Mouse (Mus musculus) naive thymus-derived CD4-positive, alpha-beta T cell, adult 2 months (primary cell): ENCODE measurements at regions not wholly inside any gene's neighbourhood (a gene's known extent, or its start where the extent isn't known, plus 50 kb on each side); places are given as distances from the start of the nearest gene placed in this dataset.

Experiments
- DNase-seq: peaks from one replicate; pipeline ENCODE4 v3.0.0-alpha.2; 2011; ENCODE audit warnings: low read depth

DNA sequence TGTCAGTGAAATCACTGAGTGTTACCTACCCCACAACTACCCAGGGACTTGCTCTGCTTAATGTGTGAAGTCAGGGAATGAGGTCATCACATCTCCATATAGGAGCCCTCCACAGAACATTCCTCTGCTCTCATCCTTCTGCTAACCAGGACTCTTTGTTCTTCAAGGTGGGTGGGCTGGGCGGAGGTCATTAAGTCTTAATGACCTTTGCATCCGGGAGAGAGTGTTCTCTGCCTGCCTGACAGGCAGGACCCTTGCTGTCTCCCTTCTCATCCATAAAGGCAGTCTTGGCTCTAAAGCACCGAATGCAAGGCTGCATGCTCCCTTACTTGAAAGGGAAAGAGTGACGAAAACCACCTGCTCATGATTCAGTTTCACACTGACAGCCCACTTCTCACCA lies 1051.4 kb downstream of the Slc22a22 start:
- DNase-seq: no peak

DNA sequence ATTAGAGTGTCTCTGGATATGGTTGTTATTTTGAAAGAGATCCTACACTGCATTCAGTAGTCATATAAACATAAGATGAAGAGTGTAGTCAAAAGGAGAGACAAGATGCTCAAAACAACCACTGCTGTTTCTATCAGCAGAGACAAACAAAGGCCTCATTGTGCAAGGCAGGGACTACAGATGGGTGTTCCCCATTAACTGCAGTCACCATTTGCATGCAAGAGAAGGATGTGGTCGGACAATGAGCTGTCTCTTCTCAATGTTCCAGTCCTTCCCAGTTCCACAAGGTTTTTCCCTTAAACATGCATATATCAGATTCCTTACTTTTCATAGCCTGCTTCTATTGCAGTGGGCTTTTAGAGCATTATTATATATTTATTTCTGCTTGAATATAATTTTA lies 1056.7 kb downstream of the Slc22a22 start:
- no peak for DNase-seq

DNA sequence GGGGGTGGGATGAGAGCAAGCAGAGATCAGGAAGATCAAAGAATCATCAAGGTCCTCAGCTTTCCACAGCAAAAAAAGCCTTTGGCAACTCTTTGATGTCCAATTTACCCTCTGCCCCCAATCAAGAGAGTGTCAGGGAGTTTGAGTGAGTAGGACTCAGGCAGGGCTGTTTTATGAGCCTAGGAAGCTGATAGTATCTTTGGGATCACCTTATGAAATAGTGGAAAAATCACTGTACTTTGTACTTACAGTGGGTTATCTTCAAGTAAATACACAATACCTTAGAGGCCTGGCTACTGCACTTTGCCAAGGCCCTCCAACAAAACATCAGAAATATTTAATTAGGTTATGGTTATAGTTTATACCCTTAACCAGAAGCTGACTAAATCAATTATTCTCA lies 1085.4 kb downstream of the Slc22a22 start:
- no peak for DNase-seq

DNA sequence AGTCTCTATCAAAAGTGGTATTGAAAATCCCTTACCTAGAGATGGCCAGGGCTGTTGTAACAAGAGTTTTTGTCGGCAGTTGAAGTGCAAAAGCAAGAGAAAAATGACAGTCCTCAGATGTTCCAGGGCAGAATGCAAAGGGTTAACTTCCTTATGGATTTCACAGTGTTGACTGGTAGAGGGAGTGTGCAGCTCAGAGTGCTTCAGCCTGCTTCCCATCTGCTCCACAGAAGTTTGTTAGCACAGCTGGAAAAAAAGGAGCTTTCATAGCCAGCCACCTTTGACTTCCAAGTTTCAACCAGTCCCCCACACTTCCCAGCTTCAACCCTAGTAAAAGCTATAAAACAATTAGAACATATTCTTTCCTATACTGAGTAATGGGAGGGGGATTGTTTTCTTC lies 1098.9 kb downstream of the Slc22a22 start:
- DNase-seq: no peak

- no peak for DNase-seq
Observed at GRCm38 (mm10) chr15:56350903-56351302, 1126.5 kb downstream of the Slc22a22 start.

- DNase-seq: no peak
Observed at GRCm38 (mm10) chr15:56346111-56346510, 1131.3 kb downstream of the Slc22a22 start.

- no peak for DNase-seq
Observed at GRCm38 (mm10) chr15:56344973-56345372, 1132.5 kb downstream of the Slc22a22 start.

- no peak for DNase-seq
Observed at GRCm38 (mm10) chr15:56344304-56344932, 1133.0 kb downstream of the Slc22a22 start.

- DNase-seq: no peak
Observed at GRCm38 (mm10) chr15:56337879-56338278, 1139.5 kb downstream of the Slc22a22 start.

DNA sequence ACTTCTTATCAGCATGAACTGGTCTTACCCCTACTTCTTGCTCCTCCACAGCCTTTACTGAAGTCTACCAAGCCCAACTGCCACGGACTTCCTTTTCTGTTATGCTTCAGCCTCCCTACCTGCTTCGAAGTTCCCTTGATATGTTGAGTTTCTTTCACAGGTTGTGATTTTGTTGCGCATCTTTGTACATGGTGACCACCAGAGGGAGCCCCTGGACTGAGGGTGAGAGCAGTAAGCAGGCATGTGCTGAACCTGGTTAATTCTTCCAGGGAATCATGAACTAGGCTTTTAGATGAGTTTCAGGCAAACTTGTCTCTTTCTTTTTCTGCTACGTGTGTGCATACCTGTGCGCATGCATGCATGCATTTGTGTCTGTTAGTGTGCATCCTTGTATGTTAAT lies 1141.0 kb downstream of the Slc22a22 start:
- DNase-seq: no peak

GRCm38 (mm10) chr15:56335011-56335410 lies 1142.4 kb downstream of the Slc22a22 start:
- no peak for DNase-seq

DNA sequence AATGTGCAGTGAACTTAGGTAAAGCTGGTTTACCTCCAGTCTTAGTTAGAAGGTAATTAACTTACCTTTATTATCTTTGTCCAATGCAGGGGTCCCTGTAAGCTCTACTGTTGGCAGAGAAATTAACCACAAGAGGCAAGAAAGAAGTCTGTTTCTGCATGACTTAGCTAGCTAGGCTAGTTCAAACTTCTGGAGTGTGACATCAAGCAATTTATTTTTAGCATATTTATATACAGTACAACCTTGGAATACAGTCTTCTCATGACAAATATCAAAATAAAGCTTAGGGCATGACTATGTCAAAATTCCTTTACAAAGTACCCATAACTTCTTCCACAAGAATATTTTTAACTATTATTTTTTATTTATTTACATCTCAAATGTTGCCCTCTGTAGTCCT lies 1156.9 kb downstream of the Slc22a22 start:
- no peak for DNase-seq

DNA sequence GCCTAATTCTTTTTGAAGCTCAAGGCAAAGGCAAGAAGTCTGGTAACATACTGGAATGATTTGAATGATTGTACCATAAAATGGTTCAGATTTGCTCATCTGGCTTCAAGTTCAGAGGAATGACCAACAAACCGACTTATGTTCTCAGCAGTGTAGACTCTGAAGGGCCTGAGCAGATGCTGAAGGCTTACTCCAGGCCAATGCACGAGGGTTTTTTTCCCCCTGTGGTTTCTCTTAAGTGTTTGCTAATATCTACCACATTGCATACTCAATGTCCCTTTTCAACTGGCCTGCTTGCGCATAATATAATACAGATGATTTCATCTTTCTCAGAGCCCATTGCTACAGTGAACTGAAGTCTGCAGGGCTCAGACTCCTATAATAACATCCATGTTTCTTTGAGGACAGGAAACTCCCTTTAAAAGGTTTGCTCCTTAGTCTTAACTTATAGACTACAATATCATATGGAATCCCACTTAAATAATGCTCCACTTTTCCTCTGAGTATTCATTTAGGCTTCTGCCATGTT lies 1182.5 kb downstream of the Slc22a22 start:
- DNase-seq: no peak

- DNase-seq: no peak
Observed at GRCm38 (mm10) chr15:56278622-56279301, 1198.7 kb downstream of the Slc22a22 start.

GRCm38 (mm10) chr15:56278006-56278405 lies 1199.4 kb downstream of the Slc22a22 start:
- no peak for DNase-seq

DNA sequence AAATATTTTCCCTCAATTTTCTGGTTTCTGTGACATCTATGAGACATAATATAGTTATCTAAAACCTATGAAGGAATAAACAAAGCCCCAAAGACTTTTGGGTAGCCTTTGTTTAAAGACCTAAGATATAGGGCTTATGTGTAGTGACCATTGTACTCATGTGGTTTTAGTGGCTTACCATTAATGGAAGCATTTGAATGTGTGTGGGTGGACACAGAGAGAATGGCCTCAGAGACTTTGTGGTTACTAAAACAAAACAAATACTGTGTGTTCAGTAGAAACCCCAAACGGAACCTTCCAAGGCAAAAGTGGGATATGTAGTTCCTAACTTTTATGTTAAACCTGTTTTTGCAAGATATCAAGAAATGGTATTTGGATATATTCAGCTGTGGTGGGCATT lies 1228.7 kb downstream of the Slc22a22 start:
- DNase-seq: no peak

- no peak for DNase-seq
Observed at GRCm38 (mm10) chr15:56244004-56244735, 1233.3 kb downstream of the Slc22a22 start.

DNA sequence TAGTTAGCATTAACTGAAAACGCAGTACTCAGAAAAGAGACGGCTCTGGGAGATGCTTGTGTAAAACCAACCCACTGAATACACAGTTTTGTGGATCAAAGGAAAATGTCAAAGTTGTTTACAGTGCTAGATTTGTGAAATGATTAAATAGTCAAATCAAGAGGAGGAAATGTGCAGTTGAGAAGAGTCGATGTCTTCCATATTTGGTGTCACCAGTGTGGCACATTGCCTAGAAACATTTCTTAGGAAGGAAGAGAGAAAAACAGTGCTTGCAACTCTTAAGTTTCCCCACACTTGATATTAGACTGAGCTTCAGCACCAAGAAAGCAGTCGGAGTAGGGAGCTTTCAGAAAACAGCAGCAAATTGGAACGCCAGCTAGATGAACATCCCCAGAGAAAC lies 1274.9 kb downstream of the Slc22a22 start:
- DNase-seq: no peak

GRCm38 (mm10) chr15:56199336-56199735 lies 1278.1 kb downstream of the Slc22a22 start:
- DNase-seq: no peak

DNA sequence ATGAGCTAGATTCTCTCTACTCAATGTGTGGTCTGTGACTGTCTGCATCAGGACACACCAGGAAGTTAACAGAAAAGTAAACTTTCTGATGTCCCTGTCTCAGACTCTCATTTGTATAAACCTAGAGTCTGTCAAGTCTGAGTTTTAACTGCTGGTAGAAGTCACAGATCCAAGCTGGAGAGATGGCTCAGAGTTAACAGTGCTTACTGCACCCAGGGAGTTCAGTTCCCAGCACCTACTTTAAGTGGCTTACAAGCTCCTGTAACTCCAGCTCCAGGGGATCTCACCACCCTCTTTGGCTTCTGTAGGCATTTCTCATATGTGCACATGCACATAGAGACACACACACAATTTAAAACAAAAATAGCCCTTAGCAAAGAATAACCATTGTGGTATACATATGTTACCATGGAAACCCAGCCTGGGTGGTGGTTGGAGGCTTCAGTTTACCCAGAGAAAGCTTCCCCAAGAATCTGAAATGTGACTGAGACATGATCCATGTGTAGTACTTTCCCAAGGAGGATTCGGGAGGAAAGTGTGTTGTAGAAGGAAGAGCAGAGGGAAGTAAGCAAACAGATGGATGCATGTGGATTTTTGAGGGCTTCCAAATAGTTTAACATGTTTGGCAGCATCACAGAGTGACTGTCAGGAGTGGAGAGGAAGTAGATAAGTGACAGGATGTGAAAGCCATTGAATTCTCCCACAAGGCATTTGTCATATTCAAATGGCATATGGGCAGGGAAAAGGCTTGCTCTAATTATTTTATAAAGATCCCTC lies 1279.8 kb downstream of the Slc22a22 start:
- DNase-seq: no peak

GRCm38 (mm10) chr15:56166236-56166635 lies 1311.2 kb downstream of the Slc22a22 start:
- no peak for DNase-seq

- no peak for DNase-seq
Observed at GRCm38 (mm10) chr15:56158726-56159125, 1318.7 kb downstream of the Slc22a22 start.
